Mouse (Mus musculus) R1 (cell line): ENCODE measurements around the gene Cct5.

Experiments
- DNase-seq: peaks from one replicate; pipeline ENCODE4 v3.0.0-alpha.2; 2018; ENCODE audit warnings: low read depth, low spot score

Gene Cct5

DNA sequence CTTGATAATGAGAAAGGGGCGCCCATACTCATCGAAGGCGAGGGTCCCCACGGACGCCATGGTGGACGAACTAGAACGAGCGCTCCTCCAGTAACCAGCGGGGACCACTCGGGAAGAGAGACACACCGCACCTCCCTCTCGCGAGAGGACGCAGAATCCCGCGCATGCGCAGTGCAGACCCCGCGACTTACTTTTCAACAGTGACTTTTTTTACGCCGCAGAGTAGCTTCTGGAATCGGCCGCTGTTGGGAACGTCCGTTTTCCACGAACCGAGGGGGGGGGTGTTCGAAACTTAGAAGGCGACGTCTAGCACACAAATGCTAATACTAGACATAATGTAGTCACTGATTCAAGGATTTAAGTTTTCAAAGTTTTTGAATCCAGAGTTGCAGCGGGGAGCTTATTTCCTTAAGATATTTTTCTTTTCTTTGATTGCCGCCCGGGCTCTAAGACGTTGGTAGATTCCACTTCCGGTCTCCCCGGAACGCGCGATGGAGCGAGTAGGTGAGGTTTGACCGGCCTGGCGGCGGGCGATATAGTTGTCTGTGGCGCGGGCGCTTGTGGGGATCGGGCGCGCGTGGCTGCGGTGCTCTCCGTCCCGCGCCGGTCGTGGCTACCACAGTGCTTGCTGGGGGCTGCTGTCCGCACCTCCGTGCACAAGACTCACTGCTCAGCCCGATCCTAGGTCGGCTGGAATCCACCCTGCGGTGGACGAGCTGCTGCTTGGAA, at the start of gene Cct5, which contains the start of gene Fam173b:
TSS of gene Cct5 (minus strand) at position 159 of the 729 bp plus-strand sequence.
TSS of gene Fam173b (plus strand) at position 207 of the 729 bp plus-strand sequence.
- DNase-seq, result peak; percentile 99

DNA sequence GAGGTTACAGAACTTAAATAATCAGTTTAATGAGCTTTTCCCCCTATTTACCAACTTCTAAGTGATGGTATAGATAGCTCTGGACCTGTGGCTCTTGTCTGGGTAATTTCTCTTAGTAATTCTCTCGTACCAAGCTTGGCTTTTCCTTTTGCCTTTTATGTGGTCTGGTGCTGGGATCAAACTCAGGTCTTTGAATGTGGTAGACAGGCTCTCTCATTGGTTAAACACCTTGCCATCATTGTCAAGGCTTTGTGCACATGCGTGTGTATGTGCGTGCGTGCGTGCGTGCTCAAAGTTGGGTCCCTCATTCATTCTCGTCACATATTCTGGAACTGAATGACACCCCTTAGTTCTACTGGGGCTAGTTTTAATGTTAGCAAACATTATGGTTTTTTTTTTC, 49.2 kb upstream of the Cct5 start:
- no peak for DNase-seq

DNA sequence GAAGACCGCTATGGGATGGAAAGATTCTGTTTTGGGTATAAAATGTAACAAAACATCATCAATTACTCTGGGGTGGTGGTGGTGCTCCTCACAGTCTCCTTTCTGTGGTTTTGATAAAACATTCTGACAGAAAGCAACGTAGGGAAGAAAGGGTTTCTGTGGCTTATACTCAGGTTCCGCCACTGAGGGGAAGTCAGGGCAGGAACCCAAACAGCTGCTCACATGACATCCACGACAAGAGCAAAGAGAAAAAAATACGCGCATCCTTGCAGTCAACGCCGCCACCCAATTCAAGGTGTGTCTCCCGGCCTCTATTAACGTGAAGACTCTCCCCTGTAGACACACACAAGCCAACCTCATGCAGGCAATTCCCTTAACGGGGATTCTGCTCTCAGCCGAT, 48.1 kb upstream of the Cct5 start:
- DNase-seq, result no peak

DNA sequence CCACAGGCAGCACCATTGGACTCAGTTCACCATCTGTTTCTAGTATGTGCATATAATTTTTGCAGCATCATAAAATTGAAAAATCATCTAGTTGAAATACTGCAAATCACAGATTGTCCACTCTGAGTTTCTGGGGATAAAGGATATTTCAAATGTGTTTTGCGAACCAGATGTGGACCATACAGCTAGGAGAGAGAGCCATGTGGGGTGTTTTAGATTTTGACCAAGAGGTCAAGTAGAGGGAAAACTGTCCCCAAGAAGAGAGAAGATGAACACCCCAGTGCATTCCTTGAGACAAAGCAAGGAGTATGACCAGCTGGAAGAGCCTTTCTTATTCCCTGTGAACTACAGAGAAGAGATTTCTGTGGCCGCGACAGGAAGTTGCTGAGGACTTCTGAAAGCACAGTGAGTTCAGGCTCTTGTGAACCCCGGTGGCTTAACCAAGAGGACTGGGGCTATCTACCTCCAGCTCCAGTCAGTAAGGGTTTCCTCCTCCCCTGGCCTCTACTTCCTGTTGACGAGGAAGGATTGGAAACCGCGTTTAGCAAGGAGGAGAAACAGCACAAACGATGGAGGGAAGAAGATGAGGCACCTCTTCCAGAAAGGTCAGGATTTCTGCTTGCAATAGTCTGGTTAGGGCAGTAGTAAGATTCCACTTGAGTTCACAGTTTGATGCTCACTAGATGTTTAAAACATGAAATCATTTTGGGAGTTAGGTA, 46.4 kb upstream of the Cct5 start:
- no peak for DNase-seq

DNA sequence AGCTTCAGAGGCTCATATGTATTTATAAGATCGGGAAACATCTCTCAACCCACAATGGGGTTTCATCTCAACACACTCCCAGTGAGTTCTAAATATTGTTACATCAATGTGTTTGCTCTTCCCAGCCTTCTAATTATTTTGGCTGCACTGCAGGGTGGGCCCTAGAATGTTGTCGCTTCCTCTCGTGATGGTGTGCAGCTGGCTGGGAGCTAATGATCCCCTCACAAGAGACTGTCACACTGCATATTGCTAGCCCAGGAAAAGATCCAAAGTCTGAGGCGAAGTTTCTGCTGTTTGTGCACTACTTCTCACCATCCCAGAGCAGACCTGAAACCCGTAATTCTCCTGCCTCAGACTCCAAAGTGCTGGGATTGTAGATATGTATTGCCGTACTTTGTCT, 45.6 kb upstream of the Cct5 start:
- no peak for DNase-seq

DNA sequence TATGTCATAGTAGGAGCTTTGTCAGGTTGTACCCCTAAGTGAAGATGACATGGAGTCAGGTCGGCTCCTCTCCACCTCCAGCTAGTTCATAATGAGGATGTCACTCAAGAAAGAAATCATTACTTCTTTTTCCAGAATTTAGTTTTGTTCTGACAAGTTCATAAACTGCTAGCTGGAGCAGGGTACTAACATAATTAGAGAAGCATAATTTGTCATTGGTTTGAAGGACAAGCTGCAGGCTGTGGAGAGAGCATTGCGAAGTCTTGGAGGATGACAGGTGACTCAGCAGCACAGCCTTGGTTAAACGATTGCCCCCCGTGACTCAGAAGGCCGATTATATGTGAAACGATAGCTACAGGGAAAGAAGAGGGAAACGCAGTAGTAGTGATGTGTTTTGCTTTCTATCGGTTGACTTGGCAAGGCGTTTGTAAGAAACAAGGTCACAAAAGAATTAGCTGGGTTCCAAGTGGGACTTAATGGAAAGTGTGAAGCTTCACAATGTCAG, 34.5 kb upstream of the Cct5 start:
- DNase-seq, result no peak

DNA sequence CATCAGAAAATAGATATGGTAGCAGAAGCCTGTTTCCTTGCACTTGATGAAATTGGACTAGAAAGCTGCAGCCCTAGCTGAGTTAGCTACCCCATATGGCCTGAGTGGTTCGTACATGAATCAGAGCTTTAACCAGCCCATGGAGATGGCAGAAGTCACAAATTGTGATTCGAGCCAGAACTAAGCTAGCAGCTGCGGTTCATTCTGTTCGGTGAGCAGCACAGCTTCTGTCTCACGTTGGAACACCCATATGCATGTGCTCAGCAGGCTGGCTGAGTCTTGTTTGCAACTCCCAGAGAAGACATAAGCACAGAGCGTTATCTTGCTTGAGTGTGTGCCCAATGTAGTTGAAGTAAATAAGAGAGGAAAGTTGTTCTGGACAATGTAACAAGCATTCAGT, 33.0 kb upstream of the Cct5 start:
- no peak for DNase-seq

DNA sequence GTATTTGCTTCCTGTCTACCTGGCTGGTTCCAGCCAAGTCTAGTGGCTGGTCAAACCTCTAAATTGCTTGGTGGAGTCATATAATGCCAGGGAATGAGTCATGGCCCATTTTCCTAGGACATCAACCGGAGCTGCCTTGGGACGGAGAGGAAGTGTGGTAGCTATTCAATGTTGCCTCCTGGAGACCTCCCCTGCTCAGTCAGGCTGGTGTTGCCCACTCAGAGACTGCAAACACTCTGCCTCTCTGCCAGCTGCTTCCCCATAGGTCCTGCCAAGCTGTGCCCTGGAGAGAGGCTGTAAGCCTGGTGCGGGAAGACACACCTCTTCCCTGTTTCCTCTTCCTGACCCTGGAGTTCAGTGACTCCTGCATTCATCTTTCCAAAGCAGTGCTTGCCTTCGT, 30.9 kb upstream of the Cct5 start:
- no peak for DNase-seq

DNA sequence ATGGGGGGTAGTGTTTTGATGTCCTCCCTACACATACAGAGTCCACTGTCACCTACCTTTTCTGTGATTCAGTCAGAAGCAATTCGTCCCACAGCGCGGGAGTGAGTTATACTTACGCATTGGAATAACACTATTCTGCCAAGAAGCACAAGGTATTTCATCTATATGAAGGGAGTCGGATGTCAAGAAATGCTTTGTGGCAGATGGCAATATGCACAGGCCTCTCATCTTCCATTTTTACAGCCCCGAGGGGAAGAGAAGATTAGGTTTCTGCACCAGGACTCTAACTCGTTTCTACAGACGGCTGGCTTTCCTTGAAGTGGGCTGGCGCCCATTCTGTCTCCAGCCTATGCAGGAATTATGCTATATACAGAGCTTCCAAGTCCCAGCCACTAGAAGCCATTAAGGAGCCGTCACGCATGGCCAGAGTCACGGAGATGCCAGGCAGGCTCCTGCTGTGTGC, 29.8 kb upstream of the Cct5 start:
- no peak for DNase-seq

DNA sequence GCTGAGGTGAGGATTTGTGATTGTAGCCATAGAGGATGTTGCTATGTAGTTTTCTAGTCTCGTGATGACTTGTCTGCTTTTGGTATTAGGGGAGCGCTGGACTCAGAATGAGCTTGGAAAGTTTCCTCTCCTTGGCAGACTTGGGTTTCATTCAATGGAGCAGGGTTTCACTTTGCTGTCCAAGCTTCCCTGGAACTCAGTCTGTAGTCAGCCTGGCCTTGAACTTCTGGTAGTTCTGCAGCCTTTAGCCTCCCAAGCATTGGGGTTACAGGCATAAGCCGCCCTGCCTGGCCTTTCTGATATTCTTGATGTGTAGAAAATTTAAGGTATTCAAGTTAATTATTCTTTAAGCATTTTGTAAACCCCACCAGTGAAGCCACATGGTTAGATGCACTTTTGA, 28.0 kb upstream of the Cct5 start:
- DNase-seq, result no peak

DNA sequence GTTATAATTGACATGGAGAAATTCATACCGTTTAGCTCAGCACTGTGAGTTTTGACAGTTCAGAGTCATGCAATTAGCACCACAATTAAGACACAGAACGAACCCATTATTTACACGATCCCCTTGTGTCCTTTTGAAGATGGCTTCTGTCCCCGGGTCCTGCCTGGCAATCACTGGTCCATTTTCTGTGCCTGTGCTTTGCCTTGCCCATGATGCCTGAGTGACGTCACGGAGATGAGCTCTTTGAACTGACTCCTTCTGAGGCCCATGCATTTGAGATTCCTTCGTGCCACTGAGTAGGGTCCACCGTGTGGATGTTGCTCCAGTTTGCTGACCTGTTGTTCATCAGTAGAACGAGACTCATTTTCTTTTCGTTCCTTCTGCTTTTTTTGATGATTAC, 26.6 kb upstream of the Cct5 start:
- DNase-seq, result no peak

DNA sequence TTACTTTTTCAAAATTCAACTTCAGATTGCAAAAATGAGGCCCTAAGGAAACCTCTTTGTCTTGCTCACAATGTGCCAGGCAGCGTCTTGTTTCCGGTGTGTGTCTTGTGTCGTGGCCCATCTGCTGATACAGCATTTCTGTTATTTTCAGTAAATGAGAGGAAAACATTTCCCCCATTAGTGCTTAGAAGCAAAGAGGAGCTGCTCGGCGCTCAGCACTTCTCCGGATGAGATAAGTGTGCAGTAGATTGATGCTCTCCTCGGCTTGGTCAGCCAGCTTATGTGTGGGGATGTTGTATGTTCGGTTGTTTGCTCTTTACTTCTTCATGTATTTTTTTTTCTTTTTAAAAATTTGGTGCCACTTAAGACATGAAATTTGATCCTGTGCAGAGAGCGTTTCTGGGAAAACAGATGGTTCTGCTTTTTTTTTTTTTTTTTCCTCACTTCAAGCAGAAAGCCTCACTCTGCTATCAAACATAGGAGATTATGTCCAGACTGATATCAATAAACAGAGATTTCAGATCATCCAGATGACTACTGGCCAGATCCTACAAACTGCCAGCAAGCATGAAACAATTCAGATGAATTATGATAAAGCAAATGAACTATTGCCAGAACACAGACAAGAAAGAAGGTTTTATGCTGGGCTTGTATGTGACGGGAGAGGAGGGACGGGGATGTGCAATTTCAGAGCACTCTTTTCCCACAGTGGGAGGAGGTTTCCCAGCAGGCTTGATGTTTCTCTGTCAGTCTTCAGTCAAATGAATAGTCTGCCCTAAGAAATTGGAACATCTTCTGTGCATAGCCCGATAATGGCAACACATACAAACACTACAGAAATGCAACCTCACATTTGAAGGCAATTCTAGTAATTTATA, 25.9 kb upstream of the Cct5 start:
- no peak for DNase-seq

DNA sequence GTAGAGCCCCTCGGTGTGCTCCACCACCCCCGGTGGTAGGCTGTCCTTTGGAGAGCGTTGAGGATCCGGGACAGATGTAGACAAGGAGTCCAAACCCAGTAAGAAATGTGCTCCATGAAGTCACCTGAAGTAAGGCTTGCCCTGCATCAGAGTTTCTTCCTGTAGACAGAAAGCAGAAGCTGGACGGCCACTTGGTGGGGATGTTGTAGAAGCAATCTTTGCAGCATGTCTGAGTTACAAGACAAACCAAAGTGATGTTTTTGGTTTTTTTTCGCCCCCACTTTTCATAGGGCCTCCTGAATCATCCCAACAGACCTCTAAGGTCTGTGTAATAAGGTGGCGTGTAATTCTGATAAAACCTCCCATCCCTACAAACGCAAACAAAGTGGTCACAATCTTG, 17.9 kb upstream of the Cct5 start:
- no peak for DNase-seq

DNA sequence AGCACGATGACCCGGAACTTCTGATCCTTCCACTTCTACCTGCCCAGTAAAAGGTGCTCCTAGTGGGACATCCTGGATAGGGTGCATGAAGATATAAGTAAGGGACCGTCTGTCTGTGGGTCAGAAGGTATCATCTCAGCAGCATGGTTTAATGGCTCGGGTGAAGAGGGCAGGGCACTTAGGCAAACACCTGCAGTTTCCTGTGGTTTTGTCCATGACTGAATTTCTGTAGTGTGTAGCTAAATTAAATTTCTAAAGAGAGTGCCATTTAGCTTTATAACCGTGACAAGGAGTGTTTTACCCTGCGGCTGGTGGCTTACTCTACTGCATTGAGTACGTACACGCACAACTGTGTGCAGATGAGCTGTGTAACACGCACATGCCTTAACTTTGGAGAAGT, 15.7 kb upstream of the Cct5 start:
- DNase-seq, result no peak

DNA sequence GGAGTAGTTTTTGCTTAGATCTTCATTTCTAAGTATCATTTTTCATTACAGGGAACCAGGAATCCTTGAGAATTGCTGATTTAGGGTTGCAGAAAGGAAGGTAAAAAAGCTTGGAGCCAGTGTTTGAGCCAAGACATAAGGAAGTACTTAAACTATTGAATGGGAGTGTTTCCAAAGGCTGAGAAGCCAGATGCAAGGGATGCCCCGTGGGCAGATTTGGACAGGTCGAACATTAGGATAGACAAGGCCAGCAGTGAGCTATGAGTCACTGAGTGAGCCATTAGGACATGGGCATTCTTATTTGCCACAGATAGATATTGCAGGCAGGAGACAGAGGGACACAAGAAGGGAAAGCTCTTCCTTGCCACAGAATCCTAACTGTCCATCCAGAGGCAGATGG, 13.1 kb upstream of the Cct5 start:
- DNase-seq, result no peak

DNA sequence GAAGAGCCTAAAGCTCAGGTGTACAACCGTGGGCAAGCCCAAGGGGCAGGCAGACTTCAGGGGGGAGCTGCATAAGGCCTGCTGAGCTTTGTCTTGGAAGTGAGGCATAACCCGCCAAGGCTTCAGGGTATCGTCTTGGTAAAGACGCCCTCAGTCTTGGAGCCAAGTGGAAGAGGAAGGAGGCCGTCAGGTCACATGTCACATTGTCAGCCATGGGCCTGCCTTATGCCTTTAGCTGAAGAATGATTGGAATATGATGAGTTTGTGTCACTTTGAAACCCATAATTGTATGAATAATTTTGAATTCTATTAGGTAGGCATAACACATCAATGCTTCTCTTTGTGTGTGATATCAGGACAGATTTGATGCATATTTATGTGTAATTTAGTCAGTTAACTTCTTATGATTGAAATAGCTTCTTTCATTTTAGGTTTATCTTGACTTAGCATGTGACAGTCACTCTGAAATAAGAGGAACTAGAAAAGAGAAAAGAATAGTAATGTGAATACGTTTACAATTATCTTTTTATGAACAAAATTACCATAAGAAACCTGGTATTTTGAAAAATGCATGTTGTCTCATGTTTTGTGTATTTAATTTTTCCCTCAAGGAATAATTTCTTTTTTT, 12.3 kb upstream of the Cct5 start:
- DNase-seq, result no peak

DNA sequence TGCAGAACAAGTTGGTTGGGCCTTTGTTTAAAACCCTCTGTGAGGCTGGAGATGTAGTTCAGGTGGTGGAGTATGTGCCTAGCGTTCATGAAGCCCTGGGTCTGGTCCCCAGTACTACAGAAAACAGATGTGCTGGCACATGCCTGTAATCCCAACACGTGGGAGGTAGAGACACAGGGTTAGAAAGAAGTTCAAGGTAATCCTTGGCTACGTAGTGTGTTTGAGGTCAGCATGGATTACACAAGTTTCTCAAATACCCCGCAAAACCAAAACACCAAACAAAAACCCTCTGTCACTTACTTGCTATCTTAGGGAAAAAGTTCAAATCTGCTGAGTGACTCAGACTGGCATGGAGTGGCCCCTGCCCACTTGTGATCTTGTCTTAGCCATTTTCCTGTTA, 10.4 kb upstream of the Cct5 start:
- DNase-seq, result no peak

DNA sequence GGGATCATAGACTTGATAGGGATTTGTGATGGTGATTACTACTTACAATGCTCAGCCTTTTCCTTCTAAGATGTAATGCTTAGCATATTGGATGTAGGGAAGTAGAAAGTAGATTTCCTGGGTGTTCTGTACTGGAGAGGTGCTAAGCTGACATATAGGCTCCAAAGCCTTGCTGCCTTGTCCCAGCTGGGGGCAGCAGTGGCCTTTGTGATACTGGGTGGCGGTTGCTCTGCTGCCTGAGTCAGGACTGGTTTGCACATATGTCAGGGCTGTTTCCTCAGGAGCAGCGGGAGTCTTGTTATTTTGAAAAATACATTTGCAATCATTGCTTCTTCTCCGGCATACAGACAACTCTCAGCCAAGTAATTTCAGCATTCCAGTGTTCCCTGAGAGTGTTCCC, 9.4 kb upstream of the Cct5 start:
- DNase-seq, result no peak

DNA sequence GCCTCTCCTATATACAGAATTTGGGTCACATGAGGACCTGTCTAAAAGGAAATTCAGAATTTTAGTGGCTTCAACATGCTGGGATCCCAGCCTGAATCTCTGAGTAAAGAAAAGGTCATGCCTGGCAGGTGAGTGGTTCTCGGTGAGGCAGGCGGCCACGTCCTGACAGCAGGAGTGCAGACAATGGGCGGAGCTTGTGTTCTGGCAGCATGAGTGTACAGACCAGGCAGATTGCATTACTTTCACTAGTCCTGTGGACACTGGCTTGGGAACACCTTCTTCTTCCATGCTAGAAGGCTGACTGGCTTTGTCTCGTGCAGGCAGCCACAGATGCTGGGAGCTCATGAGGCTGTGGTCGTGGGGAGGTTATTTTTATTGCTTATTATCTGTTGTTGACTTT, 5.2 kb upstream of the Cct5 start:
- no peak for DNase-seq

DNA sequence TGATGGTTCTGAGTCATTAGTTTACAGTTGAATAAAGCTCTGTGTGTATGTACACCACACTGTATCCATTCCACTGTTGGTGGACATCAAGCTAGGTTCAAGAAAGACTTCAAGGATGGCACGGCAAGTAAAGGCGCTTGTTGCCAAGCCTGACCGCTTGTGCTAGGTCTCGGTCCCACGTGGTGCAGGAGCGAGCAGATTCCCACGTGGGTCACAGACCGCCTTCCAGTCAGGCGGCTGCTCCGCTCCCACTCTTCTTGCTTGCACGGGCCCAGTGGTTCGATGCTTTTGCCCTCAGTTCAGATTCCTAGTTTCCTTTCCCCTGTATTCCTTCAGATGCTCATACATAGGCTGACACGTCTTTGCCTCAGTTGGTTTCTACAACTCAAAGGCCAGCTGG, 1.5 kb upstream of the Cct5 start:
- no peak for DNase-seq

DNA sequence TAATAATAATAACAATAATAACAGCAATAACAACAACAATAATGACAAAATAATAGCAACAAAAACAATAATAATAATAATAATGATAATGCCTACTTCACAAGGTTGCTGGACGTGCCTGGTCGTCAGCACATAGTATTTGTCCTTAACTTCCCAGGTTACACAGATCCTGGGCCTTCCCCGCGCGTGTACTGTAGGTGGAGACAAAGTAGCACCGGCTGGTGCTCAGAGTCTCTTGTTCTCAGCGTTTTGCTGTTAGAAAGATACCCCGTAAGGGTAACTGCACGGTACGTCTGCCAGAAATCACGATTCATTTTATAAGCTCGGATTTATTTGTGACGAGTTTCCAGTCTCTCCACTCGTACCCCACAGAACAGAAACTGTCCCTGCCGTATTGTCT, 822 bp upstream of the Cct5 start:
- DNase-seq, result no peak

DNA sequence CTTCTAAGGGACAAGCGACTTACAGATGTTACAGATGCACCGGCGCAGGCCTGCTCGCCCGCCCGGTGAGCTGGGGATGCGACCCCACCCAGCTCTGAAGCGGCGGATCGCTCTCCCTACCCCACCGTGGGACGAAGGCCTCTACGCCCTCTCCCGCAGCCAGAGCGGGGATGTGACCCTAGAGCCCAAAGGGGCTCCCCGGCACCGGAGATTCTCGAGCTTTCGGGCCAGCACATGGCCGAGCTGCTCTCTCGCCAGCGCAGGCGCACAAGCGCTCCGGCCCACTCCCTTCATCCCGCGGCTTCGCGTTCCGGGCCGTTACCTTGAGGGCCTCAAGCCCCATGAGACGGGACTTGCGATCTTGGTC, 342 bp downstream of the Cct5 start:
- DNase-seq, result no peak
